Mouse (Mus musculus) cerebellum, postnatal 10 days (tissue): ENCODE results near the gene Mctp2.
"Not testable (repeated sequence)": the region's sequence is repeated elsewhere in the genome, so short reads cannot be mapped to it uniquely, and the experiment has no call there.

Experiments
- DNase-seq, 2 experiments: peaks; one replicate each; pipeline ENCODE4 v3.0.0; 2021; ENCODE audit warnings: mixed read lengths in 2 of 2

Mctp2 gene

DNA sequence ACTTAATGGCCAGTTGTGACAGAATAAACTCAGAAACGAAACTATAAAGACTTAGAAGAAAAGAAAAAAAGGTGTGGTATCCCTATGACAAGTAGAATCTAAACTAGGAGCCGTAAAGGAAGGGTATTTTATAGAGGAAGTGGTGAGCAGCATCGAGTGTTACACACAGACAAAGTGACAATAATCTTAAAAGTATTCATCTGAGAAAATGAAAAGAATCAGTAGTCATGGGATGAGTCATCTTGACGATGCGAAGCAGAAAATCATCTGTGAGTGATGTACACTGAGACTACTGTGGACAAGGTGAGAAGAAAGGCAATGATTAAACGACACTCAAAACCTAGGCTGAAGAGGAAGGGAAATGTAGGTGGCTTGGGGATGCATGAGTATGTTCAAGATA is 36.4 kb downstream of the Mctp2 start:
- DNase-seq: no peak

DNA sequence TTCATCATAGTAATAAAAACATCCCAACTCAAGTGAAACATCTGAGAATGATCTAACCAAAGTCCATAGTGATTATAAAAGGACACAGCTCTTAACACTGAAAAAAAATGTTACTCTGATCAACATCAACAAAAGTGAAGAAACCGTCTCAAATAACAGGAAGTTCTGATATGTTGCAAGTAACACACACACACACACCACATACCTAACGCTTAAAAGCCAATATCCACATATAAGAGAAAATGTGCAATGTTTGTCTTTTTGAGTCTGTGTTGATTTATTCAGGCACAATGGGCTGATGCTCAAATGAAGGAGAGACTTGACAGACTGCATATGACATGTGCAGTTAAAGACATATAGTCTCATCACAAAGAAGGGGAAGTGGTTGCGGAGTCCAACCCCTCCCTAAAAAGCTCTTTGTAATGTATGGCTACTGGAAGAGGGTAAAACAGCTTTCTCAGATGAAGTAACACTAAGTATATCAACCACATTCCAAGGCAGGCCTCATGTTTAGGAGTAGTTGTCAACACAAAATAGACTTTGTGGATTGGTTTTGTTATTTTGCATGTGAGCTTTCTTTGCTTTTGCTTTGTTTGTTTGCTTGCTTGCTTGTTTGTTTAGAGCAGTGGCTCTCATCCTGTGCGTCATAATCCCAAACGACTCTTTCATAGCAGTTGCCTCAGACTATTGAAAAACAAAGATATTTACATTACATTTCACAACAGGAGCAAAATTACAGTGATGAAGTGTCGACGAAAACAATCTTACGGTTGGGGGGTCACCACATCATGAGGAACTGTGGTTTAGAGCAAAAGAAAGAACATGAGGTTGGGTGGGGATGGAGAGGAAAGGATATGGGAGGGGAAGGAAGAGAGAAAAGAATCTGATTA is 45.4 kb downstream of the Mctp2 start:
- no peak for DNase-seq

DNA sequence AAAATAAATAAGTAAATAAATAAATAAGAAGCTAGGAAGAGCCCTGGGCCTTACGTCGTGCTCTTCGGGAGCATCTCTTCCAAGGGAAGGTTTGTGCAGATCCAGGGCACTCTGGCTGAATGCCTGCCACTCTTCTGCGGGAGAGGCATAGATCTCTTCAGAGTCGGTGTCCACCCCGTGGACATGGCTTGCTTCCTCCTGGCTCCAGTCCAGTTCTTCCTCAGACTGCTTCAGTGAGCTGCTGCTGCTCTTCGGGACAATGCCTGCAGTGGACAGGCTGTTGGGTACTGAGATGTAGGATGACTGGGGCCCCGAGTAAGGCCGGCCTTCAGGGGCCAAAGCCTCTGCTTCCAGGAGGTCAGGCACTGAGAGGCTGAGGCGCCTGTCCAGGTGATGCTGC is 47.4 kb downstream of the Mctp2 start:
- peak; percentile 91 to 93 for DNase-seq

DNA sequence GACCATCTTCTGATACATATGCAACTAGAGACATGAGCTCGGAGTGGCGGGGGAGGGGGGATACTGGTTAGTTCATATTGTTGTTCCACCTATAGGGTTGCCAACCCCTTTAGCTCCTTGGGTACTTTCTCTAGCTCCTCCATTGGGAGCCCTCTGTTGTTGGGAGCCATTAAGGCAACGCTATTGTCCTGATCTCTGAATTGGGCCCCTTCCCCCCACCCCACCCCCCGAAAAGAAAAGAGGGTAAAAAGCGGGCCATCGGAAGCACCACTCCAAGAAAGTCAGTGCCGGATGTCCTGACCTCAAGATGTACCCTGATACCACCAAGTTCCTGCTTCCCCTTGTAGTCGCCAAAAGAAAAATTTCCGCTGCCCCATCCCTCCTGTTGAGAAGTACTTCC is 56.1 kb downstream of the Mctp2 start:
- DNase-seq: not testable (repeated sequence)

DNA sequence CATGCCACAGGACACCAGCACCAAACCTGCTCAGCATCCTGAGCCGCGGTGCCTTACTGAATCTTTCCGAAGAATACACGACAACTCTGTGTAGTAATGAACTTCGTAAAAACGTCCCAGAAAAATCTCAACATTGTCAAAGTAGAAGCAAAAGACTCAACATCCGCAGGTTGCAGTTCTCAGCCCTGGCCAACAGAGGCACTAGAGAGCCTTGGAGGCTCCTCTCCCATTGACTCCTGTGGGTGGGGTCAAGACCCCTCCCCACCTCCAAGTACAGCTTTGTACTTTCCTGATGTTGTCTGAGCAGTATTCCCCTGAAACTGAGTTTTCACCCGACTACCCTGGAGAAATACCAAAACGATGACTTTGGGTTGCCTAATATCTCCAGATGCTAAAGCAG is 65.1 kb downstream of the Mctp2 start:
- DNase-seq: no peak

DNA sequence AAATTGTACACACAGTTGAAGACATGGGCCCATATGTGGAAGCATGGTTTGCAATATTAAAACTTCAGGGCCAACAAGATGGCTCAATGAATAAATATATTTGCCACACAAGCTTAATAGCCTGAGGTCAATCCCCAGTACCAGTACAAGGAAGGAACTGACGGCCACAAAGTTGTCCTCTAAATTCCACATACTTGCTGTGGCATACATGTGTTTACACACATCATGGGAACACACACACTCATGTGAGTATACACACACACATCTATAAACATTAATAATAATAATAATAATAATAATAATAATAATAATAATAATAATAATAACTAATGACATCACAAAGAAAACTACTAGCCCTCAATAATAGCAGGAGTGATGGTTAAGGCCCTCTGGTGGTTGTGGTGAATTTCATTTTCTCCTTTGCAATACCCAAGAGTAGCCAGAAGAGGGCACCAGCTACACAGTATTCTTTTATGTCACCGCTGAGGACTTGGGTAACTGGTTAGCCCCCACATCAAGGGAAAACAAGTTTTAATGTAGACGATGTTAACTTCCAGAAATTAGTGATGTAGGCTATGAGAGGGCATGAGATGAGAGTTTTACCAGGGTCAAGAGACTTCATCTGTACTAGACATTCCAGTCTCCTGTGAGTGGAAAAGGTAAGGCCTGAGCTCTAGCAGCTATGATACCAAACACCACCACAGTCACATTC is 66.5 kb downstream of the Mctp2 start:
- peak; percentile 58 to 71 for DNase-seq

DNA sequence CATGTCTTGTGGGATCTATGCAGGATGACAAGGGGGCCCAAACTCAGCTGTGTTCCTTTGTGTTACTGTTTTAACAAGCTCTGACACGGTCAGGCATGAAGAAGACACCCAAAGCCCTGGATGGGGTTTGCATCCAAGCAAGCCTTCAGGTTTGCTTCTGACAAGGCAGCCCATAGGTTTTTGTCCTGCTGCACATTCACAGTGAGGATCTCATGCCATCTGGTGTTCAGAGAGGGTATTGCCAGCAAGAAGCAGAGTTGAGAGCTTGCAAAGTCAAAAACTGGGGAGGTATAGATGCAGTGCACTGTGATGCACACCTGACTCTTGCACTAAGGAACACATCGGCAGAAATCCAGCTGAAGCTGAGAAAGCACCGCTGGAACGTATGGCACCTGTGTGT is 67.8 kb downstream of the Mctp2 start:
- peak; percentile 83 to 84 for DNase-seq

DNA sequence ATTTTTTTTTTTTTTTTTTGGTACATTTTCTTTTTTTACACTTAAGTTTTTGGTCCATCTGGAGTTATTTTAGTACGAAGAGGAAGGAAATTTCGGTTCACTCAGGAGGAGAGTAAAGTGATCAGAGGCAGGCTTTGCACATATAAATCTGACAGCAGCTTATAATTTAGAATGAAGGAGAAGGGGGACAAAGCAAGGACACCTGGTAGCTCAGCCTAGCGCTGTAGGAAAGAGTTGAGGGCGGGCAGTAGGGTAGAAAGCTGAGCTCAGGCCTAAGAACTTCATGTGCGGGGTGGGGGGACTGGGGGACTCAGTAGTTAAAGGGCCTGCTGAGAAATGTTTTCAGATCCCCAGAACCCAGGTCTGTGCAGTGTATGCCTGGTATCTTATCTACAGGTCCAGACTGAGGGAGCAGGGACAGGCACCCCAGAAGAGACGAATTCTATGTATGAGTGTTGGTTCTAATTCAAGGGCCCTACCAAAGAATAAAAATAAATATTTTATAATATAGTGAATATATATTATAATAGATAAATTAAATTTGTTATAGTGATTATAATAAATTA is 71.9 kb downstream of the Mctp2 start:
- DNase-seq: no peak

DNA sequence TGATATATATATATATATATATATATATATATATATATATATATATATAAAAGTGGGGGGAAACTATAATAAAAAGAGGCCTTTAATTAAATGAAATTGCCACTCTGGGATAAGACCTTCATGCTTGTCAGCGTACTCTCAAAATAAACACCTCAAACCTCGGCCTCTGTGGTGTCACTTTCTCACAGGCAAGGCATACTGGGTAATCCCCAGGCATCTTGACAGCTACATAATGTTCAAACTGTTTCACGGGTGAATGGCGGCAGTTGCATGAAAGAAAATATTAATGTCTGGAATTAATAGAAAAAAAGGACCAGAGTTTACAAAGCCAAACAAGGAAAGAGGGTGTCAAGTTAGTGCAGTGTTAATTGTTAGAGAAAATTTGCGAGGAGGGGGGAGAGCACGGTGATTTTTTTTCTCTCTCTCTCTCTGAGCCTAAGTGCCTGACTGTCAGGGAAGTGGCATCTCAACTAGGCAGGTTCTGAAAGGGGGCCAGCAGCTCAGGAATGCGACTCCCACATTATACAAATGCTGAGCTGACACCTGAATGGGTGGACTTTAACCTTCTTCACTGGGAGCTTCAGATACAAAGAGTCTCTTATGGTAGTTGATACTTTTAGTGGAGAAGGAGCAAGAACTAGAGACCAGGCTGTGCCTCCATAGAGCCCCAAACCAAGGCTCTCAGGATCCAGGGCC is 75.1 kb downstream of the Mctp2 start:
- no peak for DNase-seq

DNA sequence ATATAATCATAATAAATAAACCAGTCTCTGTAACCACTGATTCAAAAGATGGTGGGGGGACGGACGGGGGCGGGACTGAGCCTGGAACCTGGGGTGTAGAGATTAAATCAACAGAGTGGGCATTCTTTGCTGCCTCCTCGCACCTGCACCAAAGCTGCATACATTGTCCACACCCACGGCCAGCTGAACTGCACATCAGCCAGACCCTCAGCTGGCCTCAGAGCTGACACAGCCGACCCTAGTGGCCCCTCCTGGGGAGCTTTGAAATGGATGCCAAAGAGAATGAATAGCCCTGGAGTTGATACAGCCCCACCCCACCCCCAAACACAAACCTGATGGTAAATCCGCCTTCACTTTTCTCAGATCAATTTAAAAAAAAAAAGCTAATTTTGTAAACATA is 76.5 kb downstream of the Mctp2 start:
- DNase-seq: no peak

DNA sequence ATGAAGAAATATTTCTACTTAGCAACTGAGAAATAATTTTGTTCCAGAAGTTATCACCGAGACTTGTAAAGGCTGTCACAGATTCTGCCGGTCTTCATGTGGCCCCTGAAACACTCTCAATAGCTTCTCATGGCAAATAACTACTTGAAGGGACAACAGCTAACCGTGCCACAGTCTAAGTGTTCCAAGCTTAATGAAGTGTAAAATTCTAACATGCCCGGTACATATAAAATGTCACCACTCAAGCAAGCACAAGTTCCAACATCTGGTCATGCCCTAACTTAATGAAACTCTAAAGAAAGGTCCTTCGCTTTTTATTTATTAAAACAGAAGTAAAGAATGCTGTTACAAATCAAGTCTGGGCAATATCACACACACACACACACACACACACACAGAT is 82.8 kb downstream of the Mctp2 start:
- no peak for DNase-seq

DNA sequence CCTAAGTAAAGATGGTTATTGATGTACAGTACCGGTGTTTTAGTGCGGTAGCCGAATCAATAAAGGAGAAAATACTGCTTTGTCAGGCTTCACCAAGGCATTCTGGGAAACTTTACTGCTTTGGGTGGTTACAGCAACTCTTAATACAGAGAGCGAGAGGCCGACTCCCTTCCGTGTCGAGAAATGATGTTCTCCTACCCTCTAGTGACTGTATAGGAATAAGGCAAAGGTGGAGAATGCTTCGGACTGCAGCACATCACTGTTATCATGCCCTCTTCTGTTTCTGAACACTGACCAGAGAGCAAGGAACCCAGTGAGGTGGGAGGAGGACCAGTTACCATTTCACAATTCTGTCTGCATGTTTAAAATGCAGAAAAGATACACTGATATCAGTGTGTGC is 83.9 kb downstream of the Mctp2 start:
- no peak for DNase-seq

DNA sequence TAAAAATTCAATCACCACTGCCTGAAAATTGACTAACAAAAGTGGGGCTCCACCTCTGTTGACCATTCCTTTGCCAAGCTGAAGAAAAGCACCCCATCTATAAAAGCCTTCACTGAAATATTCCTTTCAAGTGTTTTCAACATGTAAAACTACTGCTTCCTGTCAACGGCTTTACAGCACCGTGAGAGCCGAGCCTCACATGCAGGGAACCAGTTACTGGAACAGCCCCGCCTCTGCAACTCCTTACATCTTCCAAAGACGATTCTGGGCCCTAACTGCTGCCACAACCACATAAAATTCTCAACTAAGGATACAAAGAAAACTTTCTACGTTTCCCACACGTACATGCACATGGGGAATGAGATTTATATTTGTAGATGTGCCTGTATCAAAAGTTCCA is 88.4 kb downstream of the Mctp2 start:
- no peak for DNase-seq

DNA sequence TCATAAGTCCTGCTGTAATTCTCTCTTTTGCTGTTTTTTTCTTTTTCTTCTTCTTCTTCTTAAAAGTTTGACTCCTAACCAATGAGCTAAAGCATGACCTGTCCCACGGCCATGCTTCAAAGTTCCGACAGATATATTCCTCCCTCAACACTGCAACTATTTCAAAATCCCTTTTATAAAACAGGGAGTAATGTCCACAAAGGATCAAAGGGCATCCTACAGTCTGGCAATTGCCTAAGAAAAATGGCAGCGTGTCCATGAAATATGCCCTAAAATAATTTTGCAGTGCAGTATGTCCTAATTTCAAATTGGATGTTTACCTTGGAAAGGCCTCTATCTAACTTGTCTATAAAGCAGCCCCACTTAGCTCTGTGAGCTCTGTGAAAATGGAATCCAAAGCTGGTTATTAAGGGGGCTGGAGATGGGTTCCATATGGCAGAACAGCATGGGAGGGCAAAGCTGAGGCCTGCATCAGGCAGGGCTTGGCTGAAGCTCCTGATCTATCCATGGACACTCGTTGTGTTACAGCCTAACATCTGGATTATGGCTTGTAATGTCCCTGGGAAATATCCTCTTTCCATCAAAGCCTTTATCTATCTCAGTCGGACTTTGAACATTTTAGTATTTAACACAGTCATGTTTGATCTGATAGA is 90.7 kb downstream of the Mctp2 start:
- no peak for DNase-seq

DNA sequence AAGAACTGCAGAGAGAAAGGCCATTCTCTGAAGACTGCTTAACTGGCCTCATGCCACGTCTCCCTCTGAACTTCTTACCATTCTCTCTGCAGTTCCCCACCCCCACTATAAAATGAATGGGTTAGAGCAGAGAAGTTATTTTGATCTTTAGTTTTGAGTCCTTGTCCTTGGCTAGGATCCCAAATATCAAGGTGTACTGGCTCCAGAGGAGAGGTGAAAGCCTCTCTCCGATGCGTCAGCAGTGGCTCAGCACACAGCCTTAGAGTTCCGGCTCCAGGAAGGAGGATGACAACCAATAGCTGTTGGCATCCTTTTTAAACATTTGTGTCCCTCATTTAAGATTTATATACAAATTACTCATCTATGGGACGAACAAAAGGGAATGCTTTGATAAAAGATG is 96.2 kb downstream of the Mctp2 start:
- no peak for DNase-seq

DNA sequence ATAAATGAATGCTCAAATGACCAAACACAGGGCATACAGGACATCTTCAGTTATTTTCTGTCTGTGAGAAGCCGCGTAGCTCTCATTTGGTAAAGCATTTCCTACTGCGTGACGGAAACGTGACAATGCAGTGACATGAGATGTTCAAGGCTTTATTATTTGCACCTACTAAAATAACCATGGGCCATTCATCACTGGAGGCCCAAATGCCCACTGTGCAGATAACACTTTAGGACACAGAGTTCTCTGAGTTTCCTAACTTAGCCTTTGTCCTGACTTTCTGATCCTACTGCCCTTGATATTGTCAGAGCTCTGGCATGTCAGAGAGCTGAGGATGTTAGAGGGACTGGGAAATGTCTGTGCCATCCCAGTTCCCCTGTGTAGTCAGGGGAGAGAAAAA is 97.1 kb downstream of the Mctp2 start:
- DNase-seq: no peak

DNA sequence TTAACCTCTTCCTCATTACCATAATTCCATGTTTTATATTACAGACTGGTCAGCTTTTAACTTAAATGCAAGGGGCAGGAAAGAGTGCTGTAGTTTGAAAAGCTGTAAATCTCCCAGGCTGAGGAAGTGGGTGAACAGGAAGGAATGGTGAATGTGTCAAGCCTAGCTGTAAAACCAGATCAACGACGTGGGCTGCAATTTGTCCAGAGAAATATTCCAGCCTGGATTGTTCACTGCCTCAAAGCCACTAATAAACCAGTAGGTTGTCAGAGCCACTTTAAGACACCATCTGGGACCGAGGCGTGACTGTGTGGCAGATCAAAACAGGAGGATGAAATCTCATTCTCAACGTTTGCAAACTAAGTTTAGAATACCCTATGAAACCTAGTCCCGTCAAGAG is 99.6 kb downstream of the Mctp2 start:
- no peak for DNase-seq

DNA sequence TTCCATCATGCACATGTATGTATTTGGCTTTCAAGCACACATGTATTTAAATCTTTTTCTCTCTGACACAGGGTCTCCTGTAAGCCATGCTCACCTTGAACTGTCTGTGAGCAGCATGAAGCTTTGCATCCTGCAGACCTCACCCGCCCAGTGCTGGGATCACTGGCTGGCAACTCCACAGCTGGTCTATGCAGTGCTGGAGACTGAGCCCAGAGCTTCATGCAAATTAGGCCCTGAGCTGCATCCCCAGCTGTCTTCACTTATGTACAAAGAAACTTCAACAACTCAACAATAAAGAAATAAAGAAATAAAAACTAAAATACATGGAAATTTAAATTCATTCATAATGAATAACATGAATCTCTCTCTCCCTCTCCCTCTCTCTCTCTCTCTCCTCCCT is 110.7 kb downstream of the Mctp2 start:
- no peak for DNase-seq

DNA sequence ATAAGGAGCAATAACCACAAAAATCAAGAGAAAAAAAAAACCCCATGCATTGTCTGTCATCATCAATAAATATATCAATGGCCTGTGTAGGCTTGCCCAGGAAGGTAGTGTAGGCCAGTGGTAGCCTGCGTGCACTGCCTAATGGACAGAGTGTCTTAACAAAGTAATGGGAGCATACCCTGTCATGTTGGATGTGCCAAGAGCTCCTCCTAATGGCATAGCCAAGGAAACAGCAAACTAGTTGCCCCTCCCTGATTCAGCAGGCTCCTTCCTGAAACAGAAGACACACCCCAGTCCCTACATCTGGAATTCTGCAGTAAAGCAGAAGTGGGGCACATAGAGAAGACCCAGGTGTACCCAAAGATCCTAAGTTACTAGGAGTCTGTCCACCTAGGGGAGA is 113.1 kb downstream of the Mctp2 start:
- no peak for DNase-seq

DNA sequence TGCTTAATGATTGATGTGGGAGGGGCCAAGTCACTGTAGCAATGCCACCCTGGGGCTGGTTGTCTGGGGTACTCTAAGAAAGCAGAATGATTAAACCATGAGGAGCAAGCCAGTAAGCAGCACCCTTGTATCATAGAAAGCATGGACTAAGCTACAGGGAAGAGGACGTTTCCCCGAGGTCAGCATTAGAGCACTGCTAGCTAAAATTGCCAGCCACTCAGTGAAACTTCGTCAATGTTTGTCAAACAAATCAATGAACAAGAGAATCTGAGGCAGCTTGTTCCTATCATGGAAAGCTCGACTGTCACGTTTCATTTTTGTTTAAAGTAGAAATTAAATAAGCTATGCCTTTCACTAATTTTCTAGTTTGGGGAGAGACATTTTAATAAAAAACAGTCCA is 124.8 kb downstream of the Mctp2 start:
- no peak for DNase-seq

DNA sequence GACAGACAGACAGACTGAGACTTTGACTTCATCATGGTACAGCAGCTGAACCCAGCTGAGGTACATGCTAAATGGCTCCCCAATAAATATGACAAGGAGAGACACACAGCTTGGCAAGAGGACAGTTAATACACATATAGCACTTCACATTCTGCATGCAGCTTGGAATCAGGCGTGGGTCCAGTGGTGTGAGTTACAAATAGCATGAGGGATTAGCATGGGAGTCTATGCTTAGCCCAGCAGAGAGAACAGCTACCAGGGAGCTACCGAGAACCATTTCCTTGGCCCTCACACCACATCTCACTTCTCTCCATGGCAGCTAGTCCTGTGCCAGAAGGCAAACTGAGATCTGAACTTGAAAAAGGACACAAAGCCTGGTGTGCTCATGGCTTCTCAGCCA is 137.1 kb downstream of the Mctp2 start:
- peak; percentile 15 to 49 for DNase-seq

DNA sequence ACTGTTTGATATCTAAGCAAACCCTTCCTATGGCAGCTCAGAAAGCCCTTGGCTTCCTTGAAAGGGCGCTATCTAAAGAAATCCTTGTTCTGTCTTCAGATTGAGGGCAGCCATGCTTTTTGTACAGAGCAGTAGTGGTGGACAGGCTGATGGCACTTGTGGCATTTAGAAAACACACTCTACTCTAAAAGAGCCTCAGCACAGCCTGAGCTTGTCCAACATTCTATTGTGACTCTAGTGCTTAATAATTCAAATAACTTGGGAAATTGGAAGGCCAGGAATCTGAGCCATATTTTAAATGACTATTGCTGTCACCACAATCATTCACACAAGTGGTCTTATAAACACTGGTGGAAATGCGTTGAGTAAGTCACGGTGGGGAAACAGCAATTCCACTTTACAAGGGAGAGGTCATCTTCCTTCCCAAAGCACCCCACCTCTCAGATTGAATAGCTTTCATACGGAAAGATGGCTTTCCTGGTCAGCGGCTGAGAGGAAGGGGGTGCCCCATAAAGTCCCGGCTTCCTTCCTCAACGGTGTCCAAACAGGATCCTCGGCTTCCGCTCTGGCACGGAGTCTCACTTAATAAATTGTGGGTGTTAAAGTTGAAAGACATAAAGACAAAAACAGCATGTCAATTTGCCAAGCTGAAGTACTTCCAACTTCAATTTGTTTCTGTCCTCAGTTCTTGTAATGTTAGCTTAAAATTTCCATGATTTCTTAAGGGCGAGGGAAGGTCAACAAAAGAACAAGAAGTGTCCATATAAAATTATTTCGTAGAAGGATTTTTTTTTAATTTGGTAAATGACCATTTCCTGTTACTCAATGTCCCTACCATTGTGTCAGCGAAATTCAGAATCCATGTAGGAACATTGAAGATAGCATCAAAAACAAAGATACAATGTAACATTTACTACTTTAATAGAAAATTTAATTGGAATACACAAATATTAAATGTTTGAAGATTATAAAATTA is 140.4 kb downstream of the Mctp2 start:
- DNase-seq: no peak
